Mouse (Mus musculus) hindbrain, embryonic 10.5 days (tissue): Measurements from ENCODE around the gene Slc7a4. TPM values are rescaled to one million over a fixed set of nuclear protein-coding genes. Genes with fewer than 3 reads are reported as not detected.
"Not testable (repeated sequence)": the region's sequence is repeated elsewhere in the genome, so short reads cannot be mapped to it uniquely, and the experiment has no call there.

Source experiments
- DNase-seq: peaks from one replicate; pipeline ENCODE4 v3.0.0-alpha.2; 2017; ENCODE audit warnings: low spot score
- H3K27ac ChIP-seq: fragments of 300-500 bp; sonication (generic); 2 replicates; pipeline ENCODE4 v1.5.1; 2016; ENCODE audit warnings: mild to moderate bottlenecking, moderate library complexity
- H3K27me3 ChIP-seq: fragments of 300-500 bp; sonication (generic); 2 replicates; pipeline ENCODE4 v1.6.1; 2016; ENCODE audit warnings: mild to moderate bottlenecking; ENCODE audit not compliant: poor library complexity, insufficient read depth, severe bottlenecking
- H3K36me3 ChIP-seq: fragments of 300-500 bp; sonication (generic); 2 replicates; pipeline ENCODE4 v1.6.1; 2016; ENCODE audit warnings: mild to moderate bottlenecking, moderate library complexity
- H3K4me1 ChIP-seq: fragments of 300-500 bp; sonication (generic); replicated peaks from 2 replicates; pipeline ENCODE4 v1.6.1; 2016; ENCODE audit warnings: mild to moderate bottlenecking
- H3K4me3 ChIP-seq: fragments of 300-500 bp; sonication (generic); 2 replicates; pipeline ENCODE4 v1.5.1; 2016; ENCODE audit warnings: mild to moderate bottlenecking, moderate library complexity
- H3K9me3 ChIP-seq: fragments of 300-500 bp; sonication (generic); 2 replicates; pipeline ENCODE4 v1.6.1; 2016; ENCODE audit warnings: mild to moderate bottlenecking, moderate library complexity
- WGBS: fragments of 180-500 bp; shearing (Covaris S2); methylation state at CpG from one replicate; pipeline ENCODE4 v1.1.7; 2016; 5-methylcytosine and 5-hydroxymethylcytosine counted together
- polyA plus RNA-seq: library from polyadenylated mRNA; unstranded; fragments of >200 nt; fragmentation: Nextera tagmentation; extraction: Ambion mirVana; gene quantifications from 2 replicates; pipeline ENCODE4 v1.2.1, GENCODE M21; 2016

The Slc7a4 gene
- polyA plus RNA-seq = 2.5 and 3.1 TPM in 2 replicates

- DNase-seq = peak; percentile 34
- no peak within 1 kb of the TSS for H3K27ac ChIP-seq
- H3K4me3 ChIP-seq = no peak within 1 kb of the TSS
- no peaks in the 10 kb centered on the region for H3K36me3 ChIP-seq
- peaks cover 4% of the 10 kb centered on the region for H3K27me3 ChIP-seq
- WGBS = 13% methylated on average over 8 of the region's 8 CpGs
- no peaks in the 10 kb centered on the region for H3K4me1 ChIP-seq
- peaks cover 2% of the 10 kb centered on the region for H3K9me3 ChIP-seq
Measured at GRCm38 (mm10) chr16:17583064-17583463, at the start of gene Slc7a4. TSS of gene Slc7a4 (minus strand) at chr16:17583214.

GRCm38 (mm10) chr16:17632580-17632979, 49.6 kb upstream of the Slc7a4 start:
- H3K4me3 ChIP-seq = no peak overlapping the region
- H3K9me3 ChIP-seq = no peaks in the 10 kb centered on the region
- no peaks in the 10 kb centered on the region for H3K27me3 ChIP-seq
- 97% methylated on average over 2 of the region's 2 CpGs for WGBS
- H3K4me1 ChIP-seq = no peaks in the 10 kb centered on the region
- peaks cover 98% of the 10 kb centered on the region for H3K36me3 ChIP-seq
- no peak for DNase-seq
- H3K27ac ChIP-seq = no peak overlapping the region

GRCm38 (mm10) chr16:17626269-17626555, 43.2 kb upstream of the Slc7a4 start:
- Histone ChIP-seq H3K4me3 (no peak overlapping the region), H3K27me3 (no peaks in the 10 kb centered on the region), H3K27ac (no peak overlapping the region), H3K9me3 (no peaks in the 10 kb centered on the region), H3K36me3 (peaks cover 99% of the 10 kb centered on the region), H3K4me1 (no peaks in the 10 kb centered on the region)
- WGBS = 94% methylated on average over 5 of the region's 5 CpGs
- DNase-seq = no peak

GRCm38 (mm10) chr16:17625488-17626268, 42.7 kb upstream of the Slc7a4 start:
- no peaks in the 10 kb centered on the region for H3K27me3 ChIP-seq
- peaks cover 95% of the 10 kb centered on the region for H3K36me3 ChIP-seq
- peaks cover 2% of the 10 kb centered on the region for H3K4me1 ChIP-seq
- H3K9me3 ChIP-seq = no peaks in the 10 kb centered on the region
- no peak for DNase-seq
- no peak overlapping the region for H3K4me3 ChIP-seq
- H3K27ac ChIP-seq = no peak overlapping the region
- 73% methylated on average over 8 of the region's 8 CpGs for WGBS

GRCm38 (mm10) chr16:17621936-17622335, 38.9 kb upstream of the Slc7a4 start:
- DNase-seq = no peak
- H3K27ac ChIP-seq = no peak overlapping the region
- H3K4me3 ChIP-seq = no peak overlapping the region
- WGBS = 93% methylated on average over 1 of the region's 1 CpGs
- H3K4me1 ChIP-seq = peaks cover 16% of the 10 kb centered on the region
- peaks cover 3% of the 10 kb centered on the region; the same call in 1 of the 2 replicates for H3K27me3 ChIP-seq
- H3K9me3 ChIP-seq = no peaks in the 10 kb centered on the region
- H3K36me3 ChIP-seq = peaks cover 58% of the 10 kb centered on the region

- Histone ChIP-seq H3K27ac (peak within 1 kb of the TSS; percentile 91), H3K4me3 (peak within 1 kb of the TSS; percentile 99), H3K36me3 (peaks cover 34% of the 10 kb centered on the region), H3K27me3 (peaks cover 3% of the 10 kb centered on the region; the same call in 1 of the 2 replicates), H3K9me3 (no peaks in the 10 kb centered on the region), H3K4me1 (peaks cover 16% of the 10 kb centered on the region)
- WGBS = 4% methylated on average over 60 of the region's 60 CpGs
- DNase-seq = peak; percentile 94
Measured at GRCm38 (mm10) chr16:17619198-17620105, 36.4 kb upstream of the Slc7a4 start, which contains the start of gene Smpd4. TSS of gene Smpd4 (plus strand) at chr16:17619354.

GRCm38 (mm10) chr16:17617922-17618565, 35.0 kb upstream of the Slc7a4 start:
- 19% methylated on average over 13 of the region's 13 CpGs for WGBS
- peak; percentile 68 for DNase-seq
- peak overlapping the region; percentile 20 for H3K4me3 ChIP-seq

GRCm38 (mm10) chr16:17616212-17616611, 33.2 kb upstream of the Slc7a4 start:
- Histone ChIP-seq H3K36me3 (peaks cover 2% of the 10 kb centered on the region; the same call in 1 of the 2 replicates), H3K27ac (no peak overlapping the region), H3K4me3 (no peak overlapping the region), H3K27me3 (peaks cover 3% of the 10 kb centered on the region; the same call in 1 of the 2 replicates), H3K9me3 (no peaks in the 10 kb centered on the region), H3K4me1 (peaks cover 16% of the 10 kb centered on the region)
- DNase-seq = no peak
- 91% methylated on average over 5 of the region's 5 CpGs for WGBS

More at GRCm38 (mm10) chr16:17617922-17618565, 35.0 kb upstream of the Slc7a4 start:
- Histone ChIP-seq H3K27ac (peak overlapping the region; percentile 9; the same call in 1 of the 2 replicates), H3K9me3 (no peaks in the 10 kb centered on the region), H3K36me3 (peaks cover 20% of the 10 kb centered on the region), H3K4me1 (peaks cover 16% of the 10 kb centered on the region), H3K27me3 (peaks cover 3% of the 10 kb centered on the region; the same call in 1 of the 2 replicates)

- H3K4me3 ChIP-seq, H3K36me3 ChIP-seq, H3K27ac ChIP-seq, H3K9me3 ChIP-seq, H3K27me3 ChIP-seq, H3K4me1 ChIP-seq, DNase-seq: not testable (repeated sequence)
- 92% methylated on average over 6 of the region's 6 CpGs for WGBS
Measured at GRCm38 (mm10) chr16:17614740-17615139, 31.7 kb upstream of the Slc7a4 start.

- Histone ChIP-seq H3K4me1 (no peaks in the 10 kb centered on the region), H3K27ac (no peak overlapping the region), H3K9me3 (peaks cover 6% of the 10 kb centered on the region; the same call in 1 of the 2 replicates), H3K36me3 (no peaks in the 10 kb centered on the region), H3K4me3 (no peak overlapping the region), H3K27me3 (no peaks in the 10 kb centered on the region)
- 73% methylated on average over 4 of the region's 4 CpGs for WGBS
- no peak for DNase-seq
Measured at GRCm38 (mm10) chr16:17611383-17611782, 28.4 kb upstream of the Slc7a4 start.

GRCm38 (mm10) chr16:17605684-17606083, 22.7 kb upstream of the Slc7a4 start:
- H3K9me3 ChIP-seq = peaks cover 6% of the 10 kb centered on the region; the same call in 1 of the 2 replicates
- H3K4me1 ChIP-seq = no peaks in the 10 kb centered on the region; the same call in 1 of the 2 replicates
- H3K27ac ChIP-seq = 0 out of 2 replicates have a peak overlapping the region, but pooled peaks have one; percentile 35
- 79% methylated on average over 5 of the region's 5 CpGs for WGBS
- no peak for DNase-seq
- no peaks in the 10 kb centered on the region for H3K27me3 ChIP-seq
- H3K36me3 ChIP-seq = no peaks in the 10 kb centered on the region
- H3K4me3 ChIP-seq = no peak overlapping the region

- H3K36me3 ChIP-seq = no peaks in the 10 kb centered on the region
- H3K9me3 ChIP-seq = peaks cover under 1% of the 10 kb centered on the region; the same call in 1 of the 2 replicates
- DNase-seq = no peak
- 69% methylated on average over 4 of the region's 4 CpGs for WGBS
- no peak overlapping the region for H3K4me3 ChIP-seq
- no peak overlapping the region for H3K27ac ChIP-seq
- no peaks in the 10 kb centered on the region; the same call in 1 of the 2 replicates for H3K4me1 ChIP-seq
- no peaks in the 10 kb centered on the region for H3K27me3 ChIP-seq
Measured at GRCm38 (mm10) chr16:17604941-17605340, 21.9 kb upstream of the Slc7a4 start.
